Mouse (Mus musculus): ENCODE measurements around the gene Taf7l.

The Taf7l gene

GRCm38 (mm10) chrX:134476290-134476689 is at the start of gene Taf7l:
Gene Taf7l (minus strand): TSS chrX:134476490.
- DNase-seq, result no peak

- DNase-seq, result no peak
These were observed 49.0 kb upstream of the Taf7l start for GRCm38 (mm10) chrX:134525260-134525659.

- DNase-seq, result no peak
These were observed 47.5 kb upstream of the Taf7l start for GRCm38 (mm10) chrX:134523772-134524171.

GRCm38 (mm10) chrX:134509473-134509872 is 33.2 kb upstream of the Taf7l start:
- DNase-seq, result no peak

- no peak for DNase-seq
These were observed 31.7 kb upstream of the Taf7l start for GRCm38 (mm10) chrX:134507977-134508376.

- DNase-seq, result no peak
These were observed 24.4 kb upstream of the Taf7l start for GRCm38 (mm10) chrX:134500651-134501050.

- DNase-seq, result no peak
These were observed 5.4 kb upstream of the Taf7l start for GRCm38 (mm10) chrX:134481720-134482119.

GRCm38 (mm10) chrX:134474988-134475710 is 1.1 kb downstream of the Taf7l start:
- no peak for DNase-seq

GRCm38 (mm10) chrX:134427307-134427706 is 49.0 kb downstream of the Taf7l start:
- DNase-seq, result no peak

- DNase-seq, result no peak
These were observed 49.5 kb downstream of the Taf7l start for GRCm38 (mm10) chrX:134426819-134427218.

GRCm38 (mm10) chrX:134425798-134426197 is 50.5 kb downstream of the Taf7l start:
- no peak for DNase-seq

GRCm38 (mm10) chrX:134424263-134424662 is 52.0 kb downstream of the Taf7l start:
- no peak for DNase-seq

- no peak for DNase-seq
These were observed 56.2 kb downstream of the Taf7l start for GRCm38 (mm10) chrX:134420097-134420496.

GRCm38 (mm10) chrX:134412096-134412495 is 64.2 kb downstream of the Taf7l start:
- DNase-seq, result no peak

Measured in right cerebral cortex, postnatal 14 days (tissue).